Mouse (Mus musculus) liver, embryonic 14.5 days (tissue): ENCODE measurements around the gene Banp.

Source experiments
- CTCF ChIP-seq: IDR thresholded peaks from 2 replicates; pipeline ENCODE4 v1.5.1; 2016; ENCODE audit warnings: antibody characterized with exemption, low read depth, control low read depth
- EP300 ChIP-seq: IDR thresholded peaks from 2 replicates; pipeline ENCODE4 v1.6.1; 2016; ENCODE audit warnings: antibody characterized with exemption, low read depth

- TF ChIP-seq CTCF: no peak
- no peak for TF ChIP-seq EP300
Measured at GRCm38 (mm10) chr8:122003646-122004045, 54.1 kb downstream of the Banp start.
